Mouse (Mus musculus) embryonic fibroblast, embryonic 13.5 days (primary cell): ENCODE data around the gene Rps6kb1.

Experiments used
- CTCF ChIP-seq: IDR thresholded peaks from 2 replicates; pipeline ENCODE4 v1.5.1; 2011; ENCODE audit warnings: mild to moderate bottlenecking, control low read depth, low read length, moderate library complexity, borderline replicate concordance; ENCODE audit not compliant: insufficient read depth
- POLR2A ChIP-seq: IDR thresholded peaks from 2 replicates; pipeline ENCODE4 v1.6.1; 2011; ENCODE audit warnings: low read depth, mild to moderate bottlenecking, control low read depth, low read length, moderate library complexity

- no peak for TF ChIP-seq POLR2A
- TF ChIP-seq CTCF = no peak
Measured at GRCm38 (mm10) chr11:86547412-86547811, 2.8 kb upstream of the Rps6kb1 start.
